Mouse (Mus musculus): Measurements from ENCODE around the gene Btg1.

Gene Btg1

GRCm38 (mm10) chr10:96630110-96630509 lies 13.3 kb downstream of the Btg1 start:
- no peak for DNase-seq (ENCODE audit: extremely low read depth, low read depth)

GRCm38 (mm10) chr10:96631066-96631711 lies 14.4 kb downstream of the Btg1 start:
- DNase-seq (ENCODE audit: extremely low read depth, low read depth): no peak

- no peak for DNase-seq (ENCODE audit: extremely low read depth, low read depth)
Observed at GRCm38 (mm10) chr10:96632271-96633144, 15.7 kb downstream of the Btg1 start.

GRCm38 (mm10) chr10:96633145-96633516 lies 16.3 kb downstream of the Btg1 start:
- no peak for DNase-seq (ENCODE audit: extremely low read depth, low read depth)

DNA sequence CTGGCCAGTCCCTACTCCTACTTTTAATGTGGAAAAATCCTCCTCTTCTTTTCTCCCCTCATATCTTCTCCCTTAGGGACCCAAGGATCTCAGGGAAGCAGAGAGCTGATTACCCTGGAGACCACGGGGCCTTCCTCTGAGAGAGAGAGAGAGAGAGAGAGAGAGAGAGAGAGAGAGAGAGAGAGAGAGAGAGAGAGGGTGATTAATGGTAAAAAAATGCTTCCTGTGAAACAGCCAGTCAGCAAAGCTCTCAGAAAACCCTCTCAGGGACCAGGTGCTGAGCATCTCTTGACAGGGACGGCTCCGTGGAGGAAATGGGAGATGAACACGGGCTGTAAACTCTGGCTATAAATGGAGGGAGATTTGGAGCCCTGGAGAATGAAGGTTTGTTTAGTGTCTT lies 18.7 kb downstream of the Btg1 start:
- no peak for DNase-seq (ENCODE audit: extremely low read depth, low read depth)

DNA sequence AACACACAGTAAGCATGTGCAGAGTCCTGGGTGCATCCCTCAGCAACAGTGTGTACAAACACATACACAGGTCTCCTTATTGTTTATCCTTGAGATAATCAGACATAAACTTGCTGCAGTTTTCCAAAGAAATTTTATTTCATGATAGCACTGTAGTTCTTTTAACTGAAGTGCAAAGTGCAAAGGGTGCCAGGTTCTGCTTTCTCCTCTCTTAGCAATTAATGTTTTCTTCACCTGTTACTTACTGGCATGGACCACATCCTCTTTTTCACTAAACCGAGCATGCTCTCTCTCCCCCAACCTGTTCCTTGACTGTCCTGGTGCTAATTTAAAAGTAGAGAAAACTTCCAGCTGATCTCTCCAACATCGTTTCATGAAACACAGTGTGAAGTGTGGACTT lies 21.7 kb downstream of the Btg1 start:
- no peak for DNase-seq (ENCODE audit: extremely low read depth, low read depth)

DNA sequence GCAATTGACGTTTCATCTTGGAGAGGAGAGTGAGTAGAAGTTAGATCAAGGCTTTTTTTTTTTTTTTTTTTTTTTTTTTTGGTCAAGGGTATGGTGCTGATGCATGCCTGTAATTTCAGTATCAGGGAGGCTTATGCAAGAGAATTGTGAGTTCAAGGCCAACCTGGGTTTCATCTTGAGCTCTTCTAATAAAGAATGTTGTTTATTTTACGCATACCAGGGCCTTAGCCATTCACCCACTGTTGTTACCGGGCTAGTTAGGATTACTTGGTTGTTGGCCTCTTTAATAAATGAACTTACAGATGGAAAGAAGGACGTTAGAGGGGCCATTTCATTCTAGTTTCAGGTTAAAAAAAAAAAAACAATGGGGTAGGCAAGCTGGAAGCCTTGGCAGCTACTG lies 25.2 kb downstream of the Btg1 start:
- DNase-seq (ENCODE audit: extremely low read depth, low read depth): no peak

- DNase-seq (ENCODE audit: extremely low read depth, low read depth): no peak
Observed at GRCm38 (mm10) chr10:96642751-96643150, 25.9 kb downstream of the Btg1 start.

DNA sequence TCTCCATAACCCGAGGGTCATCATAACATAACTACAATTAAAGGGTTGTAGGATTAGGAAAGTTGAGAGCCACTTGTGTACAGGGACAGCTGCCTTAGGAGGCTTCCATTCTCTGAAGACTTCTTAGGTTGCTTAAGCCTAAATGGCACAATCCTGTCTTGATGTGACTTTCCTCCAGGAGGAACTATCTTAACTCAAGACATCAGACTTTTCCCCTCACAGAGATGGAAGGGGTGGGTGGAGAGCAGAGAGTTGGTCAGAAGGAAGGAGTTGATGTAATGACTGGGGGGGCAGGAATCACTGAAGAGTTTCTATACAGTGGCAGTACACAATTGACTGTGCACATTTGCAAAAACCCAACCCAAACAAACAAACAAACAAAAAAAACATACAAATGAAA lies 28.4 kb downstream of the Btg1 start:
- DNase-seq (ENCODE audit: extremely low read depth, low read depth): no peak

DNA sequence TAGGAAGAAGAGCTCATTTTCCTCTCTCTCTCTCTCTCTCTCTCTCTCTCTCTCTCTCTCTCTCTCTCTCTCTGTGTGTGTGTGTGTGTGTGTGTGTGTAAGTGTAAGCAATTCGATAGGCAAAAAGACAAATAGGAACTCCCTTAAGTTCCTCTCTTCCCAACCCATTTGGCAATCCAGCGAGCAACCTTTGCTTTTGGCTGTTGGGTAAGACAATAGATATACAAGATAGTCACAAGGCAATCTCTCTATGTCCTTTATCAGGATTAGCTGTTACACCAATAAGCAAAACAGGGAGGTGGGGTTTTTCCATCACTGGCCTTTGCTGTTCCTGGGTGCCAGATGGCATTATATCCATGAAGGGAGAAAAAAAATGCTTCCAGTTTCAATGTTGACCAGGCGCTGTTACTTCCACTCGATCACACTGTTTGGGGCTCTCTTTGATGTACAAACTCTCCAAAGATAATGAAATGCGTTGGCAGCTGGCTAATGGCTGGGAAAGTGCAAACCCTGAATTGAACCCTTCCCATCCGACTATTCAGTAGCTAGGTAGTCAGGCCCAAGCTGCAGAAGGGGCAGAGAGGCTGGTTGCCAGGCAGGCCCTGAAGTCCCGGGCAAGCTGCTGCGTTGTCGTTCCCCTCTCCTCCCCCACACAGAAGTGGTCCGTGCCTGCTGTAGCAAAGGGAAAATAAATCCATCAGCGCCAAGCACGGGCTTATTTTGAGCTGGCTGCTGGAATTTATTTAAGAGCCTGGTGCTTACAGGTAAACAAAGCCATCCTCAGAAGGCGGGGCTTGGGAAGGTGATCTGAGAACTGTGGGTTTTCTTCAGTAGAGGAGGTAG lies 29.4 kb downstream of the Btg1 start:
- DNase-seq (ENCODE audit: extremely low read depth, low read depth): no peak

DNA sequence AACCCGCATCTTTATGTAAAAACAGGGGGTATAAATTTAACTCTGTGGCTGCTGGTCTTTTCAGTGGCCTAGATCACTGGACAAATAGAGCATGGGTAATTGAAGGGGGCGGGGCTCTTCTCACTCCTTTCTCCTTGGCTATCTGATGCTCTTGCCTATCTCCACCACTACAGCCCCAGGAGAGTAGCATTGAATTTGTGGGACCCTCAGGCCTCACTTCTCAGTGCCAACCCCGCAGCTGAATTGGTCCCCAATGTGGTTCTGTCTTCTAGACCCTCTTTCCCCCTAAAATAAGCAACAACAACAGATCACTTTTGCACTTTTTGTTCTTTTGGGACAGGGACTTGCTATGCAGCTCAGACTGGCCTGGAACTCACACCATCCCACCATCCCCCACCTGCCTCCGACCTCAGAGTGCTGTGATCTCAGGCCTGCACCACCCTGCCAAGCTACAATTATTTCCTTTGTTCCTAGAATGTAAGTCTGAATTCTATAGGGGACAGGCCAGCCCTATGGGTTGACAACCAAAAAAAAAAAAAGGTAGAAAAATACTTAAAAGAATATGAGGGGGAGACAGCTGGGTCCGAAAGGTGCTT lies 30.2 kb downstream of the Btg1 start:
- DNase-seq (ENCODE audit: extremely low read depth, low read depth): no peak

DNA sequence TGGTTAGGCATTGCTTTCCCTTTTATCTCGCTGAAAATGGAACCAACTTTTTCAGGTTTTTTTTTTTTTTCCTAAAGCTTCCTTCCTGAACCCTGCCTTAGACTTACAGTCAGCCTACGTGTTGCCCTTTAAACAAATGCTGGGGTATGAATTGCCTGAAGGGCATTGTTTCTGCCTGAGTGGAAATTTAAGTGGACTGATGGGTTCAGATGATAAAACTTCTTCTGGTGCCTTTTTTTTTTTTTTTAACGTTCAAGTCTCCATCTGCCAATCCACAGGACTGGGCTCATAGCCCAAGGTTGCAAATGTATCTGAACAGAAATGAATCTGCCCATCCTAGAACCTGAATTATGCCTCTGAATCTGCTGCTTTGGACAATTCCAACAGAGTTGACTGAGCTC lies 31.4 kb downstream of the Btg1 start:
- no peak for DNase-seq (ENCODE audit: extremely low read depth, low read depth)

- no peak for DNase-seq (ENCODE audit: extremely low read depth, low read depth)
Observed at GRCm38 (mm10) chr10:96649524-96649923, 32.7 kb downstream of the Btg1 start.

DNA sequence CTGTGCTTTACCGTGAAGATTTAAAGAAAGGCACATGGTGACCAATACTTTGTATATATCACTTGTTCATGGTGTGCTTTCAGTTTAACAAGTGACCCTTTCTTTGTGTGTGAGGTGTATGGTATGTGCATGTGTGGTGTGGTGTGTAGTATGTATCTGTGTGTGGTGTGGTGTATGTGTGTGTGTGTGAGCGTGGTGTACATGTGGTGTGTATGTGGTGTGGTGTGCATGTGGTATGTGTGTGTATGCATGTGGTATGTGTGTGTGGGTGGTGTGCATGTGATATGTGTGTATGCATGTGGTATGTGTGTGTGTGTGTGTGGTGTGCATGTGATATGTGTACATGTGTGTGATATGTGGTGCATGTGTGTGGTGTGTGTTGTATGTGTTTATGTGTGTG lies 35.6 kb downstream of the Btg1 start:
- DNase-seq (ENCODE audit: extremely low read depth, low read depth): no peak

- no peak for DNase-seq (ENCODE audit: extremely low read depth, low read depth)
Observed at GRCm38 (mm10) chr10:96653030-96653429, 36.2 kb downstream of the Btg1 start.

GRCm38 (mm10) chr10:96654079-96654478 lies 37.3 kb downstream of the Btg1 start:
- no peak for DNase-seq (ENCODE audit: extremely low read depth, low read depth)

DNA sequence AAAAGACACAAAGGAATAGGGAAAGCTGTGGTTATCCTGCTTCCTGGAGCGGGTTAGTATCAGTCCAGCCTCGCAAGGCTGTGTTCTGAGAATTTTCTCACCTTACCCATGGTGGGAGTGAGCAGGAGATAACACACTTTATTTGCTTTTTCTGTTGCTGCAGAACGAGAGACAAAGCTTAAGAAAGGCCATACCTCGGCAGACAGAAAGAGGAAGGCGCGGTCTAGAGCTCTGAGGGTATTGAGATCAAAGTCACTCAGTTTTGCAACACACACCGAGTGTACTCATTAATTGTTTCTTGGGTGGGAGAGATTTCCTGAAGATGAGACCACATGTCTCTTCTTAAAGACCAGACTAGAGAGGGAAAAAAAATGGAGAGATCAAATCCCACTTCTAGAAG lies 37.8 kb downstream of the Btg1 start:
- DNase-seq (ENCODE audit: extremely low read depth, low read depth): no peak

DNA sequence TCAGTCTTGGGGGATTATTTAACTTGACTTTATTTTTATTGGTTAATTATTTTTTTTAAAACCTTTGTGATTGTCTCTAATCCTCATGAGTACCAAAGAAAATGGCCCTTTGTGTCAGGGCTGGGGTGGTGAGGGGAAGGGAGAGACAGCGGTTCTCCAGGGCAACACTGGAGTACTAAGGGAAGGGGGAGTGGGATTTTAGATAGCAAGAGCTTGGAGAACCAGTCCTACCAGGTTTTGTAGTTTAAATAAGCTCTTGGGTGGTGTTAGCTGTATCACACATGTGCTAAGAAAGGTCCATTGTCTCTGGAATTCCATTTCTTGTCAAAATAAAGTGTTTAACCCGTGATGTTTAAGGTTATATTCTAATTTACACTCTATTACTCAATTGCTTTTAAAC lies 38.3 kb downstream of the Btg1 start:
- no peak for DNase-seq (ENCODE audit: extremely low read depth, low read depth)

- DNase-seq (ENCODE audit: extremely low read depth, low read depth): no peak
Observed at GRCm38 (mm10) chr10:96656176-96656575, 39.4 kb downstream of the Btg1 start.

- DNase-seq (ENCODE audit: extremely low read depth, low read depth): no peak
Observed at GRCm38 (mm10) chr10:96658906-96659305, 42.1 kb downstream of the Btg1 start.

DNA sequence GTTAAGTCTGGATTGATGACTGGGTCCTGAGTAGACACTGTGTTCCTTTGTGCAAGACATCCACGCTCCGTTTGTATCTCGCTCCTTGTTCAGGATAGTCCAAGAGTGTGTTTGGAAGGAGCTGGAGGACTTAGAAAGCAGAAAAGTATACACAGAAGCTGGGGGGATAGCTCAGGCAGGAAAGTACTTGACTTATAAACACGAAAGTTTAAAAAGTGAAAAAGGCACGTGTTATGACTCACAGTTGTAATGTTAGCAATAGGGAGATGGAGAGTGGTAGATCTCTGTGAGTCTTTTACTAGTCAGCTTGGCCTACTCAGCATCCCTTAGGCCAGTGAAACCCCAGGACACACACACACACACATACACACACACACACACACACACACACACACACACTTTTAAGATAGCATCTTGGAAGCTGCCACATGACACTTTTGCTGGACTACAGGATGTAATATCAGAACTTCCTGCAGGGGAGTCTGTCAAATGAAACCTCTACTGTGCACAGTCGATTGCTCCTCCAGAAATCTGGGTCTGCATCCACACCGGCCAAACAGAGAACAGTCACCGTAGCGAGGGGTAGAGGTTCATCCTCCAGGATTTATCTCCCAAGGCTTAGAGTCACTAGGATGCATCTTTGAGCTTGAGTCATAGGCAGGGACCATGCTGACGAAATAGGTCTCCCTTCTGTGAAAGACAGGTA lies 43.6 kb downstream of the Btg1 start:
- DNase-seq (ENCODE audit: extremely low read depth, low read depth): no peak

Data from MEL-GATA-1-ER (cell line).